Mouse (Mus musculus): Measurements from ENCODE around the gene Ogdh. TPM values are rescaled to one million over a fixed set of nuclear protein-coding genes. Genes with fewer than 3 reads are reported as not detected.

The Ogdh gene
- total and polyA plus RNA-seq, 3 experiments = 91.8 to 118 (median 94.9) TPM

- Histone ChIP-seq H3K79me2 (ENCODE audit: control insufficient read depth, insufficient read depth, low read length, poor library complexity) (no peaks in the 10 kb centered on the region), H3K27ac (ENCODE audit: control insufficient read depth, low read depth, low read length) (no peak overlapping the region), H3K4me3 (ENCODE audit: control insufficient read depth in 1 of 2, insufficient read depth in 1 of 2, low read depth in 2 of 2, low read length in 2 of 2) (no peak overlapping the region), H3K9me3 (replicated peaks; ENCODE audit: insufficient read depth, low read length) (no peaks in the 10 kb centered on the region), H3K36me3 (ENCODE audit: control insufficient read depth in 1 of 2, insufficient read depth in 2 of 2, low read length in 2 of 2) (peaks cover 0 to 46% of the 10 kb centered on the region in 2 experiments; a peak in 2 of 4 replicates), H3K9ac (ENCODE audit: control insufficient read depth, low read depth, low read length, poor library complexity, severe bottlenecking) (no peak overlapping the region), H3K4me1 (ENCODE audit: control insufficient read depth in 1 of 2, insufficient read depth in 2 of 2, low read length in 2 of 2) (no peaks in the 10 kb centered on the region), H3K27me3 (ENCODE audit: control insufficient read depth in 1 of 2, insufficient read depth in 2 of 2, low read length in 2 of 2) (no peaks in the 10 kb centered on the region)
- no peak for TF ChIP-seq EP300 (IDR thresholded peaks at IDR 0.05; ENCODE audit: low read depth in 1 of 2, low read length in 2 of 2)
- no peak for TF ChIP-seq NRF1 (IDR thresholded peaks at IDR 0.05; ENCODE audit: insufficient read depth, low read depth, low read length, poor library complexity, severe bottlenecking)
- no peak for TF ChIP-seq RCOR1 (IDR thresholded peaks at IDR 0.05; ENCODE audit: low read depth, low read length)
- no peak for TF ChIP-seq TCF12 (IDR thresholded peaks at IDR 0.05; ENCODE audit: low read depth, low read length)
- TF ChIP-seq SMC3 (IDR thresholded peaks at IDR 0.05; ENCODE audit: low read depth, low read length) = no peak
- TF ChIP-seq ZMIZ1 (IDR thresholded peaks at IDR 0.05; ENCODE audit: low read depth, low read length) = no peak
- TF ChIP-seq POLR2AphosphoS2 (IDR thresholded peaks at IDR 0.05; ENCODE audit: low read length) = no peak
- no peak for TF ChIP-seq TBP (IDR thresholded peaks at IDR 0.05; ENCODE audit: low read depth, low read length)
- no peak for TF ChIP-seq KAT2A (conservative IDR thresholded peaks at IDR 0.05; ENCODE audit: low read depth, low read length)
- no peak for TF ChIP-seq ZKSCAN1 (IDR thresholded peaks at IDR 0.05; ENCODE audit: low read depth, low read length)
- no peak for TF ChIP-seq USF1 (IDR thresholded peaks at IDR 0.05; ENCODE audit: low read depth, low read length)
- TF ChIP-seq E2F4 (IDR thresholded peaks at IDR 0.05; ENCODE audit: borderline replicate concordance, low read depth, low read length) = no peak
- TF ChIP-seq BHLHE40 (IDR thresholded peaks at IDR 0.05; ENCODE audit: borderline replicate concordance, low read depth, low read length) = no peak
- no peak for TF ChIP-seq MAZ (IDR thresholded peaks at IDR 0.05; ENCODE audit: low read depth, low read length)
- no peak for TF ChIP-seq CHD2 (IDR thresholded peaks at IDR 0.05; ENCODE audit: low read length)
- TF ChIP-seq TAL1 (IDR thresholded peaks at IDR 0.05; ENCODE audit: low read length) = no peak
- no peak for TF ChIP-seq SIN3A (IDR thresholded peaks at IDR 0.05; ENCODE audit: low read length)
- no peak for TF ChIP-seq ETS1 (IDR thresholded peaks at IDR 0.05; ENCODE audit: low read depth, low read length)
- no peak for DNase-seq (ENCODE audit: low read depth, low spot score)
Measured at GRCm38 (mm10) chr11:6349586-6349985, 58.2 kb downstream of the Ogdh start.

- peaks cover 0 to 11% of the 10 kb centered on the region in 2 experiments; a peak in 2 of 4 replicates for H3K36me3 ChIP-seq (ENCODE audit: control insufficient read depth in 1 of 2, insufficient read depth in 2 of 2, low read length in 2 of 2)
- H3K79me2 ChIP-seq (ENCODE audit: control insufficient read depth, insufficient read depth, low read length, poor library complexity) = no peaks in the 10 kb centered on the region
- H3K9me3 ChIP-seq (replicated peaks; ENCODE audit: insufficient read depth, low read length) = no peaks in the 10 kb centered on the region
- no peak for TF ChIP-seq POLR2AphosphoS5 (IDR thresholded peaks at IDR 0.05; ENCODE audit: borderline replicate concordance, low read depth, low read length)
- TF ChIP-seq HCFC1 (IDR thresholded peaks at IDR 0.05; ENCODE audit: low read depth, low read length) = no peak
- TF ChIP-seq SMC3 (IDR thresholded peaks at IDR 0.05; ENCODE audit: low read depth, low read length) = no peak
- no peak for TF ChIP-seq MAX (IDR thresholded peaks at IDR 0.05; ENCODE audit: low read length)
- TF ChIP-seq CHD2 (IDR thresholded peaks at IDR 0.05; ENCODE audit: low read length) = no peak
- no peak for TF ChIP-seq EP300 (IDR thresholded peaks at IDR 0.05; ENCODE audit: low read depth in 1 of 2, low read length in 2 of 2)
- TF ChIP-seq ETS1 (IDR thresholded peaks at IDR 0.05; ENCODE audit: low read depth, low read length) = no peak
- H3K27ac ChIP-seq (ENCODE audit: control insufficient read depth, low read depth, low read length) = no peak overlapping the region
- no peak overlapping the region for H3K9ac ChIP-seq (ENCODE audit: control insufficient read depth, low read depth, low read length, poor library complexity, severe bottlenecking)
- no peaks in the 10 kb centered on the region for H3K4me1 ChIP-seq (ENCODE audit: control insufficient read depth in 1 of 2, insufficient read depth in 2 of 2, low read length in 2 of 2)
- H3K4me3 ChIP-seq (ENCODE audit: control insufficient read depth in 1 of 2, insufficient read depth in 1 of 2, low read depth in 2 of 2, low read length in 2 of 2) = no peak overlapping the region
- no peak for DNase-seq (ENCODE audit: low read depth, low spot score)
- H3K27me3 ChIP-seq (ENCODE audit: control insufficient read depth in 1 of 2, insufficient read depth in 2 of 2, low read length in 2 of 2) = no peaks in the 10 kb centered on the region
Measured at GRCm38 (mm10) chr11:6355106-6355505, 63.7 kb downstream of the Ogdh start.
